8 mouse cellular contexts compared by ENCODE assay signal in genomic region chr5:116288849-116289570, GRCm38 (mm10). TPM values are rescaled to one million over a fixed set of nuclear protein-coding genes. Genes with fewer than 3 reads are reported as not detected.
DNase-seq lines count a peak whose midpoint lies in the region; ATAC-seq and TF ChIP-seq lines count a peak whose summit lies in the region.

Gene Ccdc60, minus strand, starts transcription at chr5:116288985.

- H3K9ac ChIP-seq in forebrain, embryonic 15.5 days (replicated peaks), result no peak within 1 kb of the TSS

- WGBS in kidney, adult 2 months, result 12% methylated on average over 28 of the region's 28 CpGs
- WGBS in forebrain, embryonic 15.5 days, result 4% methylated on average over 28 of the region's 28 CpGs

- TF ChIP-seq CTCF in kidney, adult 2 months (conservative IDR thresholded peaks at IDR 0.05; ENCODE audit: insufficient read depth, insufficient read length, low read depth, low read length), result no peak

- no peak for ATAC-seq in forebrain, embryonic 15.5 days (replicated peaks)
- ATAC-seq in megakaryocyte progenitor cell, adult 5-6 weeks (replicated peaks; ENCODE audit: poor library complexity), result peak; percentile 90

- no peak within 1 kb of the TSS for H3K4me3 ChIP-seq in kidney, adult 2 months (ENCODE audit: insufficient read depth, low read depth, low read length)
- no peak within 1 kb of the TSS for H3K4me3 ChIP-seq in forebrain, embryonic 15.5 days

- no peaks in the 10 kb centered on the region for H3K4me1 ChIP-seq in kidney, adult 2 months (ENCODE audit: control insufficient read depth, insufficient read depth, low read length)
- H3K4me1 ChIP-seq in forebrain, embryonic 15.5 days, result peaks cover 22% of the 10 kb centered on the region

- no peaks in the 10 kb centered on the region for H3K36me3 ChIP-seq in kidney, adult 2 months (ENCODE audit: control insufficient read depth, insufficient read depth, low read length)
- H3K36me3 ChIP-seq in forebrain, embryonic 15.5 days, result no peaks in the 10 kb centered on the region

- H3K4me2 ChIP-seq in forebrain, embryonic 15.5 days (replicated peaks), result peak within 1 kb of the TSS; percentile 16; the same call in 1 of the 2 replicates

- H3K9me3 ChIP-seq in forebrain, embryonic 15.5 days, result no peaks in the 10 kb centered on the region

- no peak within 1 kb of the TSS for H3K27ac ChIP-seq in kidney, adult 2 months (ENCODE audit: insufficient read depth, low read depth, low read length)
- no peak within 1 kb of the TSS for H3K27ac ChIP-seq in forebrain, embryonic 15.5 days (replicated peaks)

- DNase-seq in kidney, adult 2 months, result peak; percentile 27
- no peak for DNase-seq in kidney, adult 18-20 months
- DNase-seq in kidney, postnatal 10 days, result peak; percentile 62
- DNase-seq in testis, postnatal 14 days (ENCODE audit: low spot score), result peak; percentile 53
- DNase-seq in left cerebral cortex, adult 18-20 months (ENCODE audit: low spot score in 2 of 2), result no peak
- no peak for DNase-seq in B cell, adult 2 months

- TF ChIP-seq POLR2A in kidney, adult 2 months (IDR thresholded peaks at IDR 0.05; ENCODE audit: low read depth, low read length), result no peak

- no peaks in the 10 kb centered on the region for H3K27me3 ChIP-seq in kidney, adult 2 months (replicated peaks; ENCODE audit: control insufficient read depth, insufficient read depth, low read length)
- peaks cover 6% of the 10 kb centered on the region; the same call in 1 of the 2 replicates for H3K27me3 ChIP-seq in forebrain, embryonic 15.5 days

RNA-seq across cellular contexts. Expression of gene Ccdc60, which starts in this region (rescaled TPM):
- 0.08 and 0.14 TPM in 2 replicates for polyA plus RNA-seq in kidney, adult 2 months (2012; rRNA removed)
- polyA plus RNA-seq in forebrain, embryonic 15.5 days (2015; fragmentation: Nextera tagmentation; extraction: Ambion mirVana), result 0.64 and 1.7 TPM in 2 replicates
- not detected in 2 replicates for total RNA-seq in megakaryocyte progenitor cell, adult 5-6 weeks (2015)
- total RNA-seq in megakaryocyte progenitor cell, adult 5-6 weeks (2017), result 0.07 TPM in 1 of 2 replicates, not detected in the other
- total RNA-seq in left cerebral cortex, adult 18-20 months (2021), result under 1 TPM in 1 of 2 experiments, not detected in 1; 0.23 TPM

Comparison
In these comparisons a context has a peak if more than half of its experiments do, and no peak if none do; other contexts are left out.
1. DNase-seq: peak in kidney, postnatal 10 days (single experiment) and testis, postnatal 14 days (single experiment); none in kidney, adult 18-20 months (single experiment), left cerebral cortex, adult 18-20 months (0 of 2) and B cell, adult 2 months (0 of 2).
2. Peak in DNase-seq in kidney, adult 2 months; RNA of the gene not detected or under 1 TPM.
3. Peak in ATAC-seq in megakaryocyte progenitor cell, adult 5-6 weeks; RNA of the gene not detected or under 1 TPM.